Mouse (Mus musculus): ENCODE measurements around the gene Ephb1.

Ephb1 gene

DNA sequence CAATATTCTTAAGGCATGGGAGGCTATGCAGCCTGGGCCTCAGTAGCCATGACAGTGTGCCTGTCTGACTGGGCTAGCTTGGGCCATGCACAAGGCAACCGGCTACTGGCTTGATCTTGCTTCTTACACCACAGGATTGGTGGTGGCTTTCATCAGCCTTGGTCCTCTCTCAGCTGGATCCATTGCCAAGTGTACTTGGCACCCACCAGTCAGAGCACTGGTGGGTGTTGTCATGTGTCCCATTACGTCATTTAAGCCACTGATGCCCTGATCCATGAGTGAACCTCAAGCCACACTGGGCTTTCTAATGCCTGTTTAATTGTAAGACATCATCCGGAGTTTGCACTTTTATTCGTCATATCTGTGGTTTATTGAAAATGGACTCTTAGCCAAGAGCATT lies 215.3 kb downstream of the Ephb1 start:
- no peak for DNase-seq

DNA sequence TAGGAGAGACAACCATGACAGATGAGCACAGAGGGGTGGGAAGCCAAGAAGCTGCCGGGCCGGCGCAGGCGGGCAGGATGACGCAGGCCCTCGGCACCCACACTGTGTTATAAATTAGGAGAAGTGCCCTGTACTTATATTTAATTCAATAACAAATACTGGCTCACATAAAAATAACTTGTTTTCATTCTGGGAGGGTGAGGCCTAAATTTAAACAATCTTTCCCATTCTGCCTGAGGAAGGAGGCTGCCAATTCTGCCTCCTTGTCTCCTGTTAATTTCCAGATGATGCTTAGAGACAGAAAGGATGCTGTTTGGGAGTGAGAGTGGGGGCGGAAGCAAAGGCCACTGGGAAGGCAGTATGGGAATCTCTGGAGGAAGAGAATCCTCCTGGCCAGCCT lies 215.8 kb downstream of the Ephb1 start:
- DNase-seq = no peak

GRCm38 (mm10) chr9:102138187-102138586 lies 216.3 kb downstream of the Ephb1 start:
- DNase-seq = no peak

GRCm38 (mm10) chr9:102130506-102130905 lies 224.0 kb downstream of the Ephb1 start:
- DNase-seq = no peak

GRCm38 (mm10) chr9:102126510-102126909 lies 228.0 kb downstream of the Ephb1 start:
- no peak for DNase-seq

DNA sequence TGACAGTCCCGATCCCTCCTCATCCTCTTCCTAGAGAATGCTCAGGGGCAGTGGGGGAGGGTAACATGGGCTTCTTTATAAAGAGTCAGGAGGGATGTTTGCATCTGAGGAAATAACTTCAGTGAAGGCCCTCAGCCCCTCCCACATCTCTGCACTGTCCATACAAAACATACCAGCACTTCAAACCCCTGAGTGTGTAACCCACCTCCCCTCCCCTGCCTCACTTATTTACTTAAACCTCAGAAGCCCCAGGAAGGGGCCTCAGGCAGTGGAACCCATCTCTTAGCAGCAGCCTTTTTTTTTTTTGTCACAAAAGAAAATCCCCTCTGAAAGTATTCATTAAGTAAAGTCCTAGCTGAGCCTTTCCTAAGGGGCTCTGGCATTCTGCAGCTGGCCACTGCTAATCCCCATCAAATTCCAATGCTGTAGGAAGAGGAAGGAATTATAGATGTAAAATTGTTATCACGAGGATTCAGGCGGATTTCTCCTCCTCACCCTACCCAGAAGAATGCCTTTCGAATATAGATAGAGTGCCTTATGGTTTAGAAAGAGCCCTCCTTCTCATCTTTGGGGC lies 231.5 kb downstream of the Ephb1 start:
- no peak for DNase-seq

DNA sequence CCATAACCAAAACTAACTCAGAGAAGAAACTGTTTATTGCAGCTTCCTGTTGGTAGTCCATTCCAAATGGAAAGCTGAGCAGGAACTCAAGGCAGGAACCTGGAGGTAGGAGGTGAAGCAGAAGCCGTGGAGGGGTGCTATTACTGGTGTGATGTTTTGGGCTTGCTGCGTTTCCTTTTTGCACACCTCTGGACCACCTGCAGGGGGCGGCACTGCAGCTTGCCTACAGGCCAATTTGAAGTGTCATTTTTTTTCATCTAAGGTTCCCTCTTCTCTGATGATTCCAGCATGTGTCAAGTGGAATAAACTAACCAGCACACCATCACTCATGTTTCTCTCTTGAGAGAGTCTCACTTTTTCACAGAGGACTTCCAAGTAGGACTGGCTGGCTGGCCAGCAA lies 235.1 kb downstream of the Ephb1 start:
- DNase-seq = no peak

DNA sequence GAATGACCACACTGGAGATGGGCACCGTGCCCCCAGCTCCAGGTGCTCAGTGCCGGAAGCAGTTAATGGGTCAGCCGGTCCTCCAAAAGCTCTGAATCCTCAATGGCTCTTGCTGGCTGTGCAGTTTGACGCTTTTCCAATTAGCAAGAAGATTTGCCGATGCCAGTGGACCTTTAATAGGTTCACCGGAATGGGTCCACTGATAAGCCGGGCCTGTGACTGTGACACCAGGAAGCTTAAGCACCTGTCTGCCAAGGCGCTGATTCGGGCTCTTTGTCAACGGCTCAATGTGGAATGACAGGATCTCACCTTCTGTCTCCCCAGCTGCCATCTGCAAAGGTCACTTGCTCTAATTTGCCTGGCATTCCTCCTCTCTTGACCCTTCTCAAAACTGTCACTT lies 239.2 kb downstream of the Ephb1 start:
- DNase-seq = no peak

DNA sequence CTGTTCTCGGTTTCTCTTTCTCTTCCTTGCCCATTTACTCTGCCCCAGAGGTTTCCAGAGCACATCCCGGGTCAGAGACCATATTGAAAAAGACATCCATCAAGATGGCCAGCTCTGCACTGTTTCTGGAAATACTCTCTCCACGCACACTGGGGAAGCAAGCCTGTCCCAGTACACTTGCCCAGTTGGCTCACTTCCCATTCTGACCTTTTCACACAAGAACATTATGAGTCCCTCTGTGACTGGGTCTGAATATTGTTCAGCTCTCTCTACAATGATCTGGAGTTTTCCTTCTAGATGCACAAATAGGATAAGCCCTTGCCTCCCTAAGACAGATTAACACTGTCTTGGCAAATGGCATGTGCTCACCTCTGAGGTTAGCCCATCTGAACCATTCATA lies 243.0 kb downstream of the Ephb1 start:
- no peak for DNase-seq

GRCm38 (mm10) chr9:102107978-102108377 lies 246.5 kb downstream of the Ephb1 start:
- no peak for DNase-seq

DNA sequence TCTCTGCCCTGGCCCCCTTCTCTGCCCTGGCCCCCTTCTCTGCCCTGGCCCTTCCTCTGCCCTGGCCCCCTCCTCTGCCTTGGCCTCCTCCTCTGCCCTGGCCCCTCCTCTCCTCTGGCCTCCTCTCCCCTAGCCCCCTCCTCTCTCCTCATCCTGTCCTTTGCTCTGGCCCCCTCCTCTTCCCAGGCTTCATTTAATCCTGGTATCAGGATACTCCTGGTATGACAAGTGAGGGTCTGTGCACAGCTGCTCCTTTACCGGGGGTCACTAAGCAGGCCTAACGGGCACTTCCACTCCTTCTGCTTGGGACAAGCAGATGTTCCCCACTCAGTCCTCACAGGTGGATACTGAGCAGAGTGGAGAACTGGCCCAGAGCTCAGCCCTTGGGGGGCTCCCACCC lies 247.3 kb downstream of the Ephb1 start:
- no peak for DNase-seq

GRCm38 (mm10) chr9:102096825-102097224 lies 257.7 kb downstream of the Ephb1 start:
- no peak for DNase-seq

- no peak for DNase-seq
Measured at GRCm38 (mm10) chr9:102088598-102088997, 265.9 kb downstream of the Ephb1 start.

DNA sequence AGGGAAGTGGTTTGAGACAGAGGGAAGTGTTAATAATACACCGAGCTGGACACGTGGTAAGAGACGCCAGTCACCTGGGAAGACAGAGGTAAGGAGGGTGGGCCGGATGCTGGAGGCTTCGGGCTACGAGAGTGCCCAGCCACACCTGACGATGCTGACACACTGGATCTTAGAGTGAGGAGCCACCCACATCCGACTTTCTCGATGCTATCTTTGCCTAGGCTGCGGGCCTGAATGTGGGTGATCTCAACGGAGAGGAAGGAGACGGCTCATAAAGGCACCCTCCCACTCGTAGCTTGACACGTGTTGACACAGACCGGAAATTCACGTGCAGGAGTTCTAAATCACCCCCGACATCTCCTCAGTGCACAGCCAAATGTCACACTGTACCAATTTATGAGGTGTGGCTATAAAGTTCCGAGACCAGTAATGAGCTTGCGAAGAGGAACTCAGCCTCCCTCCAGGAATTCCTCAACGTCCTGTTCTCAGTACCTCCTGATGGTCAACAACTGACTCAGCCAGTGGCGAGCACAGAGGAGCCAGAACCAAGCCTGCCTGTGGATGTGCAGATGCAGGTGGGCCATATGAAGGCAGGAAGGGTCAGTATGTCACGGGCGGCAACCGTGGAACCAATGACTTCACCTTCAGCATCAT lies 268.3 kb downstream of the Ephb1 start:
- no peak for DNase-seq

DNA sequence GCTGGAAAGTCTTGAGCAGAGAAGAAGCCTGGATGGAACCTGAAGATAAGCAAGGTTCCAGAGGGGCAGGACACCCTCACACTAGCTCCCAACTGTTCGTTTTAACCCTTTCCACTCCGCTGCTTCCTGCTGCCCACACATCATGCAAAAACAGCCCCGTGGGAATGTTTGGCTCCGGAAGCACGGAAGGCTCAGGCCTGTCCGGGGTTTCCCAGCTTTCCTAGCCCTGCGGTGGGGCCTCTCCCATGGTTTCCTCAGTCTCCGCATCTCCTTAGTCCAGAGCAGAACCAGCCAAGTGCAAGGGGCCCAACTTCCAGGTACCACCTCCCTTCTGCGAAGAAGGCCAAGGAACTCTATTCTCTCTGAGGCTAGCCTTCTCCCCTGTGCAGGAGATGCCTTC lies 269.0 kb downstream of the Ephb1 start:
- DNase-seq = no peak

GRCm38 (mm10) chr9:102080934-102081333 lies 273.6 kb downstream of the Ephb1 start:
- no peak for DNase-seq

DNA sequence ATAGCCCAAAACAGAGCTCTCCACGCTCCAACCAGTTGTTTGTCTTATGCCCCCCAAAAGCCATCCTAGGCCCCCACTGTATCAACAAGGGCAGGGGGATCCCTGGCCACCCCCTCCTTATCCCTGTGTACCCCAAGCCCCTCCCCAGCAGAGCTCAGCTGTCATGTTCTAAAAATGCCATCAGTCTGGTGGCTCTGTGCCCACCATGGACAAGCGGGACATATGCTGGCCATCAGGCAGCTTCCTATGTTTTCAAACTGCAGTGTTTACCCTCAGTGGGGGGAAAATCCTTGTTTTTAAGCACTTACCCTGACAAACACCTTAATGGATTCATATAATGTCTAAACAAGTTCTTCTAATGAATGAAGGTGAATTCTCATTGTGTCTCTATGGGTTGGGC lies 275.3 kb downstream of the Ephb1 start:
- no peak for DNase-seq

DNA sequence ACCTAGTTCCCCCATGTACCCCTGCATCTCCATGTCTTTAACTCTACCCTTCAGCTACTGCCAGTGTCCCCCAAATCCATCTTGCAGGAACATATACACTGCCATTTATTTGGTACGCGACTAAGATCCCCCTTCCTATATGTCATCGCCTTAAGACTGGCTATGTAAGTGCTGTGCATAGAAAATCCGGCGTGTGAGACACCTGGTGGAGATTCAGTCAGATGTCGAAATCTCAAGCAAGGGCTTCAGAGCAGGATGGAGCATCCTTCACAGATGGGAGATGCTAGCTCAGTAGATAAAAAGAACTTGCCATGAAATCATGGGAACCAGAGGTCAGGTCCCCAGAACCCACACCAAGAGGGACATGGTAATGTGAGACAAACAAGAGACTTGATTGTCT lies 276.3 kb downstream of the Ephb1 start:
- DNase-seq = no peak

- no peak for DNase-seq
Measured at GRCm38 (mm10) chr9:102075539-102075938, 279.0 kb downstream of the Ephb1 start.

GRCm38 (mm10) chr9:102073404-102073803 lies 281.1 kb downstream of the Ephb1 start:
- no peak for DNase-seq

GRCm38 (mm10) chr9:102069151-102069882 lies 285.2 kb downstream of the Ephb1 start:
- DNase-seq = no peak

GRCm38 (mm10) chr9:102066601-102067000 lies 287.9 kb downstream of the Ephb1 start:
- DNase-seq = no peak

GRCm38 (mm10) chr9:102045886-102046285 lies 308.6 kb downstream of the Ephb1 start:
- no peak for DNase-seq

DNA sequence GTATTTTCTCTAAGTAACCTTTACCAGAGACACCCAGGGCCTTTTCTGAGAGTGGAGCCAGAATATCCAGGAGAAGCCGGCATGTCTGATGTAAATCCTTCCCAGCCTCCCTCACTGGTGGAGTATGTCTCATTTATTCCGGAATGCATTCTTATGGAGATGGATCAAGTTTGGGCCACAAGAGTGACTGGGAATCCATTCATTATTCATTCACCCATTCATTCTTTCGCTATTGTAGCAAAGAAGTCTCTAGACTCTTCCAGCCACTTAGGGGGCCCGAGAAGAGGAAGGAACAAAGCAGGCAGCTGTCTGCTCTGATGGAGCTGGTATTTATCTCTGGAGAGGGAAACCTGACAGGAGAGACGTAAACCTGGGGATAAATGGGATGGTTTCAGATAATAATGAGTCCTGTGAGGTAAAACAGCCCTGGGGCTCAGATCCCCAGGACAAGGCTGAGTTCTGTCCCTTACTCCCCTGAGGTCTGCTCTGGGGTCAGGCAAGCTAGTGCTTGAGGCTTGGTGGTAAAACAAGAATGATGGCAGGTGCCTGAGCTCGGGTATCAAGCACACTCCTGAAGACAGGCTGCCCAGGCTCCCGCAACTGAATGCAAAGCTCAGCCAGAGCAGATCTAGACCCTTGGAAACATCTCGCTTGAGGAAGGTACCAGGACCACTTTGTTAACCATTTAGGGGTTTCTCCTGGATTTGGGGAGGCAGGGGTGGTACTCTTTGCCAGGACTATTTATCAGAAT lies 309.2 kb downstream of the Ephb1 start:
- DNase-seq = no peak

Data from spleen, adult 18-20 months (tissue).